Mouse (Mus musculus): ENCODE results near the gene Usp30. TPM values are rescaled to one million over a fixed set of nuclear protein-coding genes. Genes with fewer than 3 reads are reported as not detected.
A peak's percentile ranks its signal among the peaks of the same experiment; 100 is the strongest.

The Usp30 gene
- polyA plus RNA-seq, 1 experiment from 2014 or later, result 10.8 TPM

DNA sequence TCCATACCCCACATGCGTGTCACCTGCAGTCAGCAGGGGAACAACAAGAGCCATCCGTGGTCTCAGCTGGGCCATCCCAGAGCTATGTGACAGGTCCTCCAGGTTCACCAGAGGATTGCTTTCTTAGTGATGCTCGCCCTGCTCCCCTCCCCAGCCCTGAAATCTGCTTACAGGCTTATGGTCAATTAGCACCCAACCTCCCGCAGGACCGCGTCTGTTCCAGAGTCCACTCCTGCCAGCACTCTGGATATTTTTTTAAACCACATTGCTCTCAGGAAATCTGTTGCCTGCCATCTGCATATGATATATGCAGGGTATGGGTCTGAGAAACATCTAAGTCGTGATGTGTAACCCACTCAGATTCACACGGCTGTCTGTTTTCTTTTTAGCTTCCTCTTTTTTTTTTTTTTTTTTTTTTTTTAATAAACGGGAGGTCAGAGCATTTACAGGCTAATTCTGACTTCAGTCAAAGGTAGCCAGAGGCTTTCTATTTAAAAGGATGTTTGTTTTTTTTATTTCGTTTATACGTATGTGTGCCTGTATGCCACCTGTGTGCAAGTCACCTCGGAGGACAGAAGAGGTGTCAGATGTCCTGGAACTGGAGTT is 22.7 kb downstream of the Usp30 start:
- H3K9me3 ChIP-seq (ENCODE audit: low read depth, low read length), result no peaks in the 10 kb centered on the region
- no peak for TF ChIP-seq CTCF (IDR thresholded peaks at IDR 0.05; ENCODE audit: low read depth)
- H3K9ac ChIP-seq, result no peak overlapping the region
- H3K4me3 ChIP-seq (ENCODE audit: low read depth, low read length), result no peak overlapping the region
- no peak overlapping the region for H3K27ac ChIP-seq (ENCODE audit: low read depth)
- H3K36me3 ChIP-seq (ENCODE audit: insufficient read depth), result no peaks in the 10 kb centered on the region
- WGBS, result 59% methylated on average over 12 of the region's 12 CpGs
- H3K27me3 ChIP-seq (ENCODE audit: insufficient read depth, low read length), result peaks cover 7% of the 10 kb centered on the region; the same call in 1 of the 2 replicates
- no peak overlapping the region for H3K4me2 ChIP-seq
- DNase-seq (no peak), ATAC-seq (ENCODE audit: insufficient read depth) (no peak)
- no peaks in the 10 kb centered on the region for H3K4me1 ChIP-seq (ENCODE audit: insufficient read depth)

DNA sequence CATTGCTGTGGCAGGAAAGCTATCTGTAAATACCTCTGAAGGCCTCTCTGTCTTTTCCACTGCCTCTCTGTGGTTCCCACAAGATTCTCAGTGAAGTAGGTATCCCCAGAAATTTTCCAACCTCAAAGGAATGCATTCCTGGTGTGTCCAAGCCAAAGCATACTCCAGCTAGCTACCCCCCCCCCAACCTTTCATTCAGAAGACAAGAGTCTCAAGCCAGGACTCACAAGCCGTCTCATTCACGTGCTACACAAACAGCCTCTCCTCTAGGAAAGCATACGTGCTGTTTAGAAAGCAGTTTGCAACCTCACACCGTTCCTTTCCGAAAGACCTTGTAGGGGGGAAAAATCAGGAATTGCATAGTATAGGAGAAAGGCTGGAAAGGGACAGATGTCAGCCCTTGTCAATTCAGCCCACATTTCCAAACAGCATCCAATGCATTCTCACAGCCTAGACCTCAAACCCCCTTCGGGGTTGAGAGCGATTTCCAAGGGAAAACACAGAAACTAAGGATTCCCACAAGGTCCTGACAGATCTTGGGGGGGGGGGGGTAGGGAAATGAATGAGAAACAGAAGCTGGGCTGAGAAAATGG is 25.3 kb downstream of the Usp30 start:
- Histone ChIP-seq H3K36me3 (ENCODE audit: insufficient read depth) (no peaks in the 10 kb centered on the region), H3K9me3 (ENCODE audit: low read depth, low read length) (no peaks in the 10 kb centered on the region), H3K4me1 (ENCODE audit: insufficient read depth) (no peaks in the 10 kb centered on the region), H3K27me3 (ENCODE audit: insufficient read depth, low read length) (peaks cover 7% of the 10 kb centered on the region; the same call in 1 of the 2 replicates), H3K27ac (ENCODE audit: low read depth) (no peak overlapping the region), H3K4me3 (ENCODE audit: low read depth, low read length) (0 out of 2 replicates have a peak overlapping the region, but pooled peaks have one; percentile 10), H3K4me2 (no peak overlapping the region), H3K9ac (no peak overlapping the region)
- no peak for TF ChIP-seq CTCF (IDR thresholded peaks at IDR 0.05; ENCODE audit: low read depth)
- no peak for DNase-seq
- 25% methylated on average over 7 of the region's 7 CpGs for WGBS
- no peak for ATAC-seq (ENCODE audit: insufficient read depth)

DNA sequence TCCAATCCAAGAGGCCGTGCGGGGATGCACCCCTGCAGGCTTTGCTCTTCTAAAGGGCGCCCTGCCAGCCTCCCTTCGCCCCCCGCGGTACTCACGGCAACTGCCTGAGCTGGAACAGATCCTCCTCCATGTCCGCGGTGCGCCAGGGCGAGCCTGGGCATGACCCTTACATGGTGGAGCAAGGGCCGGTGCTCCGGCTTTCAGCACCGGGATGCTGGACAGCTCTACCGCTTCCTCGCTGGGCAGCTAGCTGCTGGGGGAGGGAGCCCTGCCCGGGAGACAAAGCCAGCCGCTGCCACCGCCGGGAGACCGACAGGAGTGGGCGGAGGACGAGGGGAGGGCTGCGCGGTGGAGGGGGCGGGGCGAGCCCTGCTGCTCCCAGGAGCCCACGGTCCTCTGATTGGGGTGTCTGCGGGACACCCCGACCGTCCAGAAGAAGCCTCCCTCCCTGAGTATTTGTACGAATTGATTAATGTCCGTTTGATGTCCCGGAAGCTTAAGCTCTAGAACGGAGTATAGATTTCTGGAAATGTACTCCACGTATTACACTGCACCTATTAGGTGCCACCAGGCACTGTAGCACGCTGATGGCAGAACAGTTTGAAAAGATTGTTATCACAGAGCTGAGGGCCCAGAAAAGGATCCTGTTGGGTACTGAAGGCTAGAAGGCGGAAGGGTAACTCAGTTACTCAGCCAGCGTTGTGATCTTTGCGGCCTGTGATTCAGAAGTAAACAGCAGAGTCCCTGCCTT is 26.0 kb downstream of the Usp30 start, which contains the start of gene Svop:
Gene Svop (minus strand): TSS at position 514 of the 751 bp plus-strand sequence.
- Histone ChIP-seq H3K4me2 (peak within 1 kb of the TSS; percentile 51), H3K9ac (no peak within 1 kb of the TSS), H3K27me3 (ENCODE audit: insufficient read depth, low read length) (peaks cover 7% of the 10 kb centered on the region; the same call in 1 of the 2 replicates), H3K27ac (ENCODE audit: low read depth) (no peak within 1 kb of the TSS), H3K36me3 (ENCODE audit: insufficient read depth) (no peaks in the 10 kb centered on the region), H3K4me1 (ENCODE audit: insufficient read depth) (no peaks in the 10 kb centered on the region), H3K9me3 (ENCODE audit: low read depth, low read length) (no peaks in the 10 kb centered on the region), H3K4me3 (ENCODE audit: low read depth, low read length) (peak within 1 kb of the TSS; percentile 10; the same call in 1 of the 2 replicates)
- 2% methylated on average over 39 of the region's 40 CpGs for WGBS
- TF ChIP-seq CTCF (IDR thresholded peaks at IDR 0.05; ENCODE audit: low read depth), result no peak
- ATAC-seq (ENCODE audit: insufficient read depth) (peak; percentile 24; the same call in 1 of the 2 replicates), DNase-seq (peak; percentile 88)

DNA sequence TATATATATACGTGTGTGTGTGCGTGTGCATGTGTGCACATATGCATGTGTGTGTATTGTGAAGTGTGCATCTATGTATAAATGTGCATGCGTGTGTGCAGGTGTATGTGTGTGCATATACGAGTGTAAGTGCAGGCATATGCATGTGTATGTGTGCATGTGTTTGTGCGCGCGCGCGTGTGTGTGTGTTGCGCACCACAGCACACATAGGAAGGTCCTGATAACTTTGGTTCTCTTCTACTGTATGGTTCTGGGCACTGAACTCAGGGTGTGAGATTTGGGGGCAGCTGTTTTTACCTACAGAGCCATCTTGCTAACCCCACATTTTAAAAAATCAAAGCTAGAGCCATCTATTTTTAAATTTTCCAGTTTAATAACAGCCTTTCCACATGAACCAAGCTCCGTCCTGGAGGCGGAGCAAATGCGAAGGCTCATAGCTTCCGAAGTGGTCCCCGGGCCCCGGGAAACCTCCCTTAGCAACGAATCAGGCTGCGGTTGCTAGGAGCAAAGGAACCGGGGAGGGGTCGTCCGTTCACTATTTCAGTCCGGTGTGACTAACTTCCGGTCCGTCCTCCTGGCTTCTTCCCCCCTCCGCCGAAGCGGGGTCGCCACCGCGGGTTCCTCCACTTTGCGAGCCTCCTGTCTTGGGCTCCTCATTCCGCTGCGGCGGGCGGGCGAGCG is 34.6 kb downstream of the Usp30 start:
- Histone ChIP-seq H3K9ac (peak overlapping the region; percentile 89), H3K36me3 (ENCODE audit: insufficient read depth) (peaks cover 16% of the 10 kb centered on the region; the same call in 1 of the 2 replicates), H3K4me3 (ENCODE audit: low read depth, low read length) (peak overlapping the region; percentile 91), H3K9me3 (ENCODE audit: low read depth, low read length) (no peaks in the 10 kb centered on the region), H3K27me3 (ENCODE audit: insufficient read depth, low read length) (no peaks in the 10 kb centered on the region), H3K27ac (ENCODE audit: low read depth) (peak overlapping the region; percentile 46; the same call in 1 of the 2 replicates), H3K4me2 (peak overlapping the region; percentile 94), H3K4me1 (ENCODE audit: insufficient read depth) (peaks cover 9% of the 10 kb centered on the region)
- TF ChIP-seq CTCF (IDR thresholded peaks at IDR 0.05; ENCODE audit: low read depth), result no peak
- ATAC-seq (ENCODE audit: insufficient read depth), result peak; percentile 92
- DNase-seq, result peak; percentile 96
- 8% methylated on average over 37 of the region's 37 CpGs for WGBS

- Histone ChIP-seq H3K4me3 (ENCODE audit: low read depth, low read length) (peak overlapping the region; percentile 91), H3K36me3 (ENCODE audit: insufficient read depth) (peaks cover 23% of the 10 kb centered on the region; the same call in 1 of the 2 replicates), H3K9me3 (ENCODE audit: low read depth, low read length) (no peaks in the 10 kb centered on the region), H3K27me3 (ENCODE audit: insufficient read depth, low read length) (no peaks in the 10 kb centered on the region), H3K9ac (peak overlapping the region; percentile 89), H3K27ac (ENCODE audit: low read depth) (peak overlapping the region; percentile 46; the same call in 1 of the 2 replicates), H3K4me2 (peak overlapping the region; percentile 94), H3K4me1 (ENCODE audit: insufficient read depth) (peaks cover 9% of the 10 kb centered on the region)
- DNase-seq, result peak; percentile 16
- ATAC-seq (ENCODE audit: insufficient read depth), result peak; percentile 74
- 2% methylated on average over 62 of the region's 64 CpGs for WGBS
- TF ChIP-seq CTCF (IDR thresholded peaks at IDR 0.05; ENCODE audit: low read depth), result no peak
These were observed 35.3 kb downstream of the Usp30 start for GRCm38 (mm10) chr5:114100390-114101099.

DNA sequence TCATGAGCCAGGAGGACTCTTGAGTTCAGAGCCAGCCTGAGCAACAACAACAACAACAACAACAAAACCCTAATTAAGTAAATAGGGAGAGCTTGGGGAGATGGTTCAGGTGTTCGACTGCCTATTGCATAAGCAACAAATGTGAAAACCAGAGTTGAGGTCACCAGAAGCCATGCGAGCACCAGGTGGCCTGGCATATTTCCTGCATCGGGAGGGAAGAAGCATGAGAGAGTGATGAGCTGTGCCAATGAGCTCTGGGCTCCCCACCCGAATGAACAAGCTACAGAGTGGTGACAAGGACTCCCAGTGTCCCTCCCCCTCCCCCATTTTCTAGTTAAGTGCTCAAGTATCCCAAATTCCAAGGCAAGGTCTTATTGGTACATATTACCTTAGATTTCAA is 36.6 kb downstream of the Usp30 start:
- no peak for ATAC-seq (ENCODE audit: insufficient read depth)
- WGBS, result 83% methylated on average over 4 of the region's 4 CpGs
- DNase-seq, result no peak
- Histone ChIP-seq H3K27ac (ENCODE audit: low read depth) (no peak overlapping the region), H3K27me3 (ENCODE audit: insufficient read depth, low read length) (no peaks in the 10 kb centered on the region), H3K9ac (no peak overlapping the region), H3K4me1 (ENCODE audit: insufficient read depth) (peaks cover 9% of the 10 kb centered on the region), H3K4me2 (no peak overlapping the region), H3K9me3 (ENCODE audit: low read depth, low read length) (no peaks in the 10 kb centered on the region), H3K4me3 (ENCODE audit: low read depth, low read length) (no peak overlapping the region), H3K36me3 (ENCODE audit: insufficient read depth) (peaks cover 36% of the 10 kb centered on the region; the same call in 1 of the 2 replicates)
- no peak for TF ChIP-seq CTCF (IDR thresholded peaks at IDR 0.05; ENCODE audit: low read depth)

Measured in lung, embryonic 14.5 days (tissue).